Mouse (Mus musculus): ENCODE results near the gene Chrne.
"Not testable (repeated sequence)": the region's sequence is repeated elsewhere in the genome, so short reads cannot be mapped to it uniquely, and the experiment has no call there.

The Chrne gene

DNA sequence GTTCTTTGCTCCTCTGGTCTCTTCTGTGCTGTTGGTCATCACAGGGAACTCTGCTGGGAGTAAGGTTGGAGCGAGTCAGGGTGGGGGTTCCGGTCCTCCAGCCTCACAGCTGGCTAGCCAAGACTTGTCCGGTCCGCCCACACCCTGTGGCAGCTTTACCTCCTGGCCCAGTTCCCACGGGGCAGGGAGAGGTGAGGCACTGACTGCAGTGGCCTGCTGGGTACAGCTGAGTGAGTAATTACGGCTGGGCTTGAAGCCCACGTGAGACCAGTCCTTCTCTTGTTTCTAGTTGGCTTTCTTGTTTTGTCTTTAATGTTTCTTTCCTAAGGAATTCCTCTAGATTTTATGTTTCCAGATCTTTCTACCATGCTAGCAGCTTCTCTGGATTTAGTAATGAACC, 33.6 kb downstream of the Chrne start:
- DNase-seq (ENCODE audit: low spot score in 2 of 2) = no peak

DNA sequence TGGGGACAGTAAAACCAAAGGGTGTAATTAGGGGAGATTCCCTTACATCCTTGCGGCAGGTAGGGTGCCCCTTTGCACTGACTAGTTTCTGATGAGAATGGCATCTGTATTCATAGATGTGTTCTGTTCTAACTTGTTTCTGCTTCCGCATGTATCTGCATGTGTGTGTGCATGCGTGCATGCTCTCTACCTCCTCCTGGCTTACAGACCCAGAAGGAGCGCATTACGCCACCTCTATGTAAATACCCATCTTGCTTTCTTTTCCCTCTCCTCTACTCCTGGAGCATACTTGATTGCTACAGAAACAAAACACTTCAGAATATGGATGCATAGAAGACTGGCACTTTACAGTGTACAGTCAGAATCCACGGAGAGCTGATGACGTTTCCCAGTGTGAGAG, 35.2 kb downstream of the Chrne start:
- no peak for DNase-seq (ENCODE audit: low spot score in 2 of 2)

DNA sequence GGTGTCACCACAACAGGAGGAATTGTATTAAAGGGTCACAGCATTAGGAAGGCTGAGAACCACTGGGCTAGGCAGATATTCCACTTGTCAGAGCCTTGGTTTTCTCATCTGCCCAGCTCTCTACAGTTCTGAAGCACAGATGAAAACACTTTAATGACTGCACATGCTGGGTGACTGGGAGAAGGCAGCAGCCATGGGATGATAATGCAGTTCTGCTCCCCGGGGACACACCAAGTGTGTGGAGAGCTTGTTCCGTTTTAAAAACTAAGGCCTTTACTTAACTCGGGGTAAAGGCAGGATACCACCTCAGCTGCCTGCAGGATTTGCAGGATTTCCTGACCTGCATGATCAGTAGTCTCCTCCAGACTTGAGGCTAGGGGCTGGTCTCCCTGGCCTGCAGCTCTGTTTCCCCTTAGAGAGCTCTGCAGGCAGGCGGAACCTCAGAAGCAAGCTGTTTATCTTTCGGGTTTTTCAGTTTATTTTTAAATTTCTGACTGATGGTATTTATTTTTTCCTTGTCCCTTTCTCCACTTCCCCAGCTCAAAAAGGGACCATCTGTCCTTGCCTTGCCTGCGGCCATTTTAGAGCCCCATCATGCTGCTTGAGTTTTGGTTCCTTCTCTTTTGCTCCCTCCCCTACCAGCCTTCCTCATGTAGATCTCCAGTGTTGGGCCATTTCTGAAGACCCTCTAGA, 35.8 kb downstream of the Chrne start:
- DNase-seq (ENCODE audit: low spot score in 2 of 2) = no peak

DNA sequence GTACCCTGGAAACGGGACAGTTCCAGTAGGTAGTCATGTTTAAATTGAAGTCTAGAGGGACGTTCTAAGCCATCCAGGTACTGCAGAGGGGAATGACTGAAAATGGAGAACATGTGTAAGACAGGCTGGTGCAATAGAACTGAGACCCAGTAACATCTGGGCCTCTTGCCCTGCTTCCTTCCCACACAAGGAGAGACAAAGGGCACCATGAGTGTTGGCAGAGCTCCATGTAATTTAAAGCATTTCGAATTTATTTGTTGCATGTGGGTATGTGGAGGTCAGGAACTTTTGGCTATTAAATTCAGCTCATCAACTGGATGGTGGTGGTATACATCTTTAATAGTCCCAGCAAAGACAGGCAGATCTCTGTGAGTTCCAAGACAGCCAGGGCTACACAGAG, 36.8 kb downstream of the Chrne start:
- DNase-seq (ENCODE audit: low spot score in 2 of 2) = no peak

DNA sequence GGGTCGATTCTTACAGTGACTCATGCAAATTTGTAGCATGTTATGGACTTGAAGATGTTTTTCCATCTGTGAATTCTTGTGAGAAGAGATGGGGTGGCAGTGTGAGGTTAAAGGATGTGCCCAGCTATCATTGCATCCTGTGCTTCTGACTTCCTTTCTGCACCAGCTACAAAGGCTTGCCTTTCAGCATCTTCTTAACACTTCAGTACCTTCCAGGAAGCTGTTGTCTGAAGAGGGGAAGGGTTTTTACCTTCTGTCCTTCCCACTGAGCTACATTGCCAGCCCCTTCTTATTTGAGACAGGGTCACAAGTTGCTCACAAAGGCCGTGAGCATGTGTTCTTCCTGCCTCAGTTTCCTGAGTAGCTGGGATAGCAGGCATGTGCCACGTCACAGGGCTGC, 38.1 kb downstream of the Chrne start:
- no peak for DNase-seq (ENCODE audit: low spot score in 2 of 2)

DNA sequence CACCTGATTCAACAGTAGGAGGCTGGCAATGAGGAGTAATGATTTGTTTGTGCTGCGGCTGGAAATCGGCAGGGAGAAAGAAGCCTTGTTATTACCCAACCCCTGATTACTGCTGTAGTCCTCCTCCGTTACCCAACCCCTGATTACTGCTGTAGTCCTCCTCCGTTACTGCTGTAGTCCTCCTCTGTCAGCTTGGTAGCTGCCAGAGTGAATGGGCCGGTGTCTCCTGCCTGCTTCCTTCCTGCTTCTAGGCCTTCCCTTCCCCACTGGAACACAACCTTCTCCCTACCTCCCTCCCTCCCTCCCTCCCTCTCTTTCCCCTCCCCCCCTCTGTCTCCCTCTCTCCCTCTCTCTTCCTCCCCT, 38.7 kb downstream of the Chrne start:
- DNase-seq (ENCODE audit: low spot score in 2 of 2) = no peak

DNA sequence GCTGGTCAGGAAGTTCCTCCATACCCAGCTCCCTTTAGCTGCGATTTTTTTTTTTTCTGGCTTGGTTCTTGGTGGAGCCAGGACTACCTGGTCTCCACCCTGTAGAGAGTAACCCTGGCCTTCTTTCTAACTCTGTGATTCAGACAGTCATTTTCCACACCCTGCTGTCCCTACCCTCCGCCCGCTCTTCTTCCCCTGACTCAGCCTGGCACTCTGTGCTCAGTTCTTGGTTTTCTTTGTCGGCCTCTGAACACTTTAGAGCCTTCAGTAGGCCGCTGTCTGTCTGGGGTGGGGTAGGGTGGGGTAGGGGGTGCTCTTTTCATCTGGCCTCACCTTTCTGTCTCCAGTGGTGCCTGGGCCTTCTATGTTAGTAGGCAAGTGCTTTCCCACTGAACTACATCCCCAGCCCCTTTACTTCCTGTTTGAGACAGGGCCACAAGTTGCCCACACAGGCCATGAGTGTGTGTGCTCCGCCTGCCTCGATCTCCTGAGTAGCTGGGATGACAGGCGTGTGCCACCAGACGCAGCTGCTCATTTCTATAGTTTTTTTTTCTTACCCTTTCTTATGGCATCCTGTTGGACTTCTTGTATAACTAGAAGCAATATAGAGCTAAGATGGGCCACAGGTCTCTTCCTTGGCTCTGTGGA, 39.2 kb downstream of the Chrne start:
- DNase-seq (ENCODE audit: low spot score in 2 of 2) = no peak

DNA sequence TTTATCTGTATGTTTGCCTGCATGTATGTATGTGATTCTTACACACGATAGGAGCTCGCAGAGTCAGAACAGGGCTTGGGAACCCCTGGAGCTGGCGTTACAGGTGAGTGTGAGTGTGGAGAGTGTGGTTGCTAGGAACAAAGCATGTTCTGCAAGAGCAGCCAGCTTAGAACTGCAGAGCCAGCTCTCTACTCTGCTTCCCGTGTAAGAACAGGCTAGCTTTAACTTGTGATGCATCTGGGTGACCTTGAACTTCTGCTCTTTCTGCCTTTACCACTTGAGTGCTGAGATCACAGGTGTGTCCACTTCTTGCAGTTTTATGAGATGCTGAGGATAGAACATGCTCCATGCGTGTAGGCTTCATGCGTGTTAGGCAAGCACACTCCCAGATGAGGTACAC, 40.1 kb downstream of the Chrne start:
- no peak for DNase-seq (ENCODE audit: low spot score in 2 of 2)

DNA sequence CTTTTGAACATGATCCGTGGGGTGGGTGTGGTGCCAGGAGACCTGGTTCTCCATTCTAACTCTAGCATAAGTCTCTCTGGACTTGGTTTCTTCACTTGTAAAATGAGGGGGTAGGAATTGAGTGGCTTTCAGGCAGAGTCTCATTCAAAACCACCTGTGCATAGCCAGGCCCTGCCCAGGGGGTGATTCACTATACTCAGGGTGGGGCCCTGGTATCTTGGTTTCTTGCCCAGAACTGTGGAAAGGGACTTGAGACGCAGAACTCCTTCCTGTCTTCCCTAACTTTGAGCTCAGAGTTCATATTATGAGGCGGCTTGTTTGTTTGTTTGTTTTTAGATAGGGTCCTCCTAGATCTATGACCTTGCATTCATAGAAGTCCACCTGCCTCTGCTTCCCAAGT, 41.8 kb downstream of the Chrne start:
- no peak for DNase-seq (ENCODE audit: low spot score in 2 of 2)

DNA sequence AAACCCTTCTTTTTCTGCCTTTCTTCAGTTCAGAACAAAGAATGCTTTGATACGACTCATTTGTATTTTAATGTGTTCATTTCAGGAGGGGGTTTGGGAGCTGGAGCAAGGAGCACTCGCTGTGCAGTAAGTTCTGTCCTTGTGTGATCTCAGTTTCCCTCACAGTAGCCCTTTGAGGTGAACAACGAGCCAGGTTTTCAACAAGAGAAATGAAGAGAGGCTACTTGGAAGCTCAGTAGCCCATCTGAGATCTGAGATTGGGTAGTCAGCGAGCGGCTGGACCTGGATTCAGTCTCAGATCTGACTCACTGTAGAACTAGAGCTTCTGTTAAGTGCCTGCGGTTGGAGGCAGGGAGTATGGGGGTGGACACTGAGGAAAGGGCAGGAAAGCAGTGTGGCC, 45.1 kb downstream of the Chrne start:
- no peak for DNase-seq (ENCODE audit: low spot score in 2 of 2)

DNA sequence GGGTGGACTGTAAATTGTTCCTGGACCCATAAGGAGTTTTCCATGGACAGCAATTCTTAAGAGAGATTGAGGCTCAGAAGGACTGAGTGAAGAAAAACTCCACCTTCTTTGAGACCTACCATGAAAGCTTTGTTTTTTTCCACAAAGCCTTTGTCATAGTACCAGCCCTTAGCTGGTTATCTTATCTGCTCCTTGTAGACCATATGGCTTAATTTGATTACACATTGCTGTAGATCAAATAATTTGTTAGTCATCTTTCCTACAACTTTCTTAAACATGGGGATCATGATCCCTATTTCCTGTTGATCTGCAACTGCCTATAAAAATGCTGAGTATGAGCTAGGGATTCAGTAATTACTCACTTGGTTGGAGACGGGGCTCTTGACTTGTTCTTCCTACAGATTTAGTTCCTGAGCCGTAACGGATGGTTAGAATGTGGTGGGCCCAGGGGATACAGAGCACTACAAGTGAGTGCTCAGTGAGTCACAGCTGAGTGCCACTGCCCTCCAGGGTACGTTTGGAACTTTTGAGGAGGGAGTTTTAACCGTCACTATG, 46.6 kb downstream of the Chrne start:
- no peak for DNase-seq (ENCODE audit: low spot score in 2 of 2)

DNA sequence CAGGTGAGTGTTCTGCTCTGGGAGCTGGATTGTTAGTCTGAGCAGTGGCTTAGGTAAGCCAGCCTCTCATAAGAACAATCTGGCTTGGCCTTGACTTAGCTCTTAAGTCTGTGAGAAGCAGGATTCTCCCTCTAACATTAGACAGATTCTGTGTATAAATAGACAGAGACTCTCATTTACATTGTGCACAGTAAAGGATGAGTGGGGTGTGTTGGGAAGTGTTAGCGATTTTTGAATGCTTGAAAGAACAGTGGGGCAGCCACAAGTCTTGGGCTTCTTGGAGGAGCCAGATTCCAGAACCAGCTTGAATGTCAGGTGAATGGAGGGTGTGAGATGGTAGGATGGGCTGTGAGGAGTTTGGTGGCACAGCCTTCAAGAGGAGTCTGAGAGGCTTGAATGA, 47.4 kb downstream of the Chrne start:
- DNase-seq (ENCODE audit: low spot score in 2 of 2) = no peak

DNA sequence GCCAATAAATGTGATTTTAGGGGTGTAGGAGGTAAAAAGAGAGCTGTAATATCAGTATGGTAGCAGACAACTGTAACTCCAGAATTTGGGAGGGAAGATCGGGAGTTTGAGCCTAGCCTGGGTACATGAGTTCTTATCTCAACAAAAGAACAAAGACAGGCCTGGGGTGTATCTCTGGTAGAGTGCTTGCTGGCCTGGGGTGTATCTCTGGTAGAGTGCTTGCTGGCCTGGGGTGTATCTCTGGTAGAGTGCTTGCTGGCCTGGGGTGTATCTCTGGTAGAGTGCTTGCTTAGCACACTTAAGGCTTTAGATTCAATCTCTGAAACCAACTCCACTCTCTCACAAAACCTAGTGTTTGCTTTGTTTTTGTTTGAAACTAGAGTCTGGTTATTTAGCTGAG, 48.4 kb downstream of the Chrne start:
- not testable (repeated sequence) for DNase-seq (ENCODE audit: low spot score in 2 of 2)

DNA sequence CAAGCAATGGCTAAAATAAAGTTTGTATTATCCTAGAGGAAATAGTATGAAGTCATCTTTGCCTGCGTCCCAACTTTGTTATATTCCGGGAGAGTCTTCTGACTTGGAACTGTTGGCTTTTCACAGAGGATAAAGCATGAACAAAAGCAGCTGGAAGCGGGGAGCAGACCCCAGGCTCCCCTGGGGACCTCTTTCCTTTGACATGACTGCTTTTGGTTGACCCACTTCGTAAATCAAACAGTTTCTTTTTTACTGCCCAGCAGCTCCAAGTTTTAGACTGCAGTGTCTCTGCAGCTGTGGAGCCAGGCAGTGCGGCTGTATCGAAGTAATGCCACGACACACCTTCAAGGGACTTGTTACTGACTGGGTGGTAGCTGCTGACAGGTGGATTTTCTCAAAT, 52.4 kb downstream of the Chrne start:
- no peak for DNase-seq (ENCODE audit: low spot score in 2 of 2)

Data from cerebellum, postnatal 4 days (tissue).